Mouse (Mus musculus) spleen, adult 2 months (tissue): Measurements from ENCODE around the gene Dctn5.

Experiments
- CTCF ChIP-seq: fragments of 200-500 bp; IDR thresholded peaks from 2 replicates; pipeline ENCODE4 v1.5.1; 2011; ENCODE audit warnings: mild to moderate bottlenecking, inconsistent platforms; ENCODE audit not compliant: insufficient read depth, insufficient read length, insufficient replicate concordance; ENCODE audit errors: extremely low read depth
- POLR2A ChIP-seq: fragments of 200-500 bp; IDR thresholded peaks from 2 replicates; pipeline ENCODE4 v1.6.1; 2011; ENCODE audit warnings: low read depth, low read length, inconsistent platforms

DNA sequence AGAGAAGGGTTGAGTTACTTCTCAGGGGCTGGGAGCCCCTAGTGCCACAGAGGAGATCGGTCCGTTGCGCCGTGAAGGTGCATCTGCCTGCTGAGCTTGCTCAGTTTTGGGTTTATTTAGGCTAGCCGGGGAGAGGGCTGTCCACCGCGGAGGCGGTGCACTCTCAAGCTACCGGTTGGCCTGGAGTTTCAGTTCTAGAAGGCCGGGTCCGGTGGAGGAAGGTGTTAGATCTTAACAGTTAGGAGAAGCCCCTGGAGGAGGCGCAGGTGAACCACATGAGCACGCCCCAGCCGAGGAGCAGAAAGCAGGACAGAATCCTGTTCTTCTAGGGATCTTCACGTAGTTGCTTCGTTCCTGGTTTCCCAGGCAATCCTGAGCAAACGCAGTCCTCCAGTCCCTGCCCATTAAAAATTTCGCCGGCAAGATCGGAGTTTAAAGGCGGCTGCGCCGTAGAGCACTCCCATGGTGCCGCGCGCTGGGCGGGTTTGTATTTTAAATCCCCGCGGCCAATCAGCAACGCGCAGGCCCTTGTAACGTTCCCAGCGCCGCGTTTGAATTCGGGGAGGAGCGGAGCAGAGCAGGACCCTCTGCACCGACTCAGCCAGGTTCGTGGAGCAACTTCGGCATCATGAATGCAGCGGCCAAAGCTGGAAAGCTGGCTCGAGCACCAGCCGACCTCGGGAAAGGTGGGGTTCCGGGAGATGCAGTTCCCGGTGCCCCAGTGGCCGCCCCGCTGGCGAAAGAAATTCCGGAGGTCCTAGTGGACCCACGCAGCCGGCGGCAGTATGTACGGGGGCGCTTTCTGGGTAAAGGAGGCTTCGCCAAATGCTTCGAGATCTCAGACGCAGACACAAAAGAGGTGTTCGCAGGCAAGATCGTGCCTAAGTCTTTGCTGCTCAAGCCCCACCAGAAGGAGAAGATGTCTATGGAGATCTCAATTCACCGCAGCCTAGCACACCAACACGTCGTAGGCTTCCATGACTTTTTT is 26.4 kb downstream of the Dctn5 start, which contains the start of gene Plk1:
- TF ChIP-seq POLR2A (no peak), CTCF (no peak)
